Mouse (Mus musculus): ENCODE measurements around the gene Pax8.

Gene Pax8

GRCm38 (mm10) chr2:24460808-24461127 is 14.6 kb downstream of the Pax8 start:
- peak; percentile 24 for DNase-seq (ENCODE audit: low spot score)

- no peak for DNase-seq (ENCODE audit: low spot score)
Observed at GRCm38 (mm10) chr2:24460112-24460807, 15.1 kb downstream of the Pax8 start.

- no peak for DNase-seq (ENCODE audit: low spot score)
Observed at GRCm38 (mm10) chr2:24456841-24457240, 18.6 kb downstream of the Pax8 start.

GRCm38 (mm10) chr2:24455057-24455855 is 20.1 kb downstream of the Pax8 start:
- DNase-seq (ENCODE audit: low spot score): peak; percentile 69

GRCm38 (mm10) chr2:24454429-24455011 is 20.9 kb downstream of the Pax8 start:
- DNase-seq (ENCODE audit: low spot score): no peak

- peak; percentile 77 for DNase-seq (ENCODE audit: low spot score)
Observed at GRCm38 (mm10) chr2:24453206-24453605, 22.2 kb downstream of the Pax8 start.

- DNase-seq (ENCODE audit: low spot score): no peak
Observed at GRCm38 (mm10) chr2:24449111-24449510, 26.3 kb downstream of the Pax8 start.

GRCm38 (mm10) chr2:24443256-24443790 is 32.1 kb downstream of the Pax8 start:
- no peak for DNase-seq (ENCODE audit: low spot score)

- no peak for DNase-seq (ENCODE audit: low spot score)
Observed at GRCm38 (mm10) chr2:24442303-24442925, 33.0 kb downstream of the Pax8 start.

- DNase-seq (ENCODE audit: low spot score): no peak
Observed at GRCm38 (mm10) chr2:24441899-24442298, 33.5 kb downstream of the Pax8 start.

GRCm38 (mm10) chr2:24440056-24440455 is 35.3 kb downstream of the Pax8 start:
- DNase-seq (ENCODE audit: low spot score): no peak

- DNase-seq (ENCODE audit: low spot score): no peak
Observed at GRCm38 (mm10) chr2:24435699-24436098, 39.7 kb downstream of the Pax8 start.

GRCm38 (mm10) chr2:24434670-24435069 is 40.7 kb downstream of the Pax8 start:
- no peak for DNase-seq (ENCODE audit: low spot score)

- DNase-seq (ENCODE audit: low spot score): no peak
Observed at GRCm38 (mm10) chr2:24429806-24430205, 45.6 kb downstream of the Pax8 start.

- no peak for DNase-seq (ENCODE audit: low spot score)
Observed at GRCm38 (mm10) chr2:24427866-24428675, 47.3 kb downstream of the Pax8 start.

- DNase-seq (ENCODE audit: low spot score): no peak
Observed at GRCm38 (mm10) chr2:24425630-24426029, 49.8 kb downstream of the Pax8 start.

GRCm38 (mm10) chr2:24422815-24423214 is 52.6 kb downstream of the Pax8 start:
- no peak for DNase-seq (ENCODE audit: low spot score)

- DNase-seq (ENCODE audit: low spot score): no peak
Observed at GRCm38 (mm10) chr2:24421211-24421863, 54.1 kb downstream of the Pax8 start.

GRCm38 (mm10) chr2:24417564-24417963 is 57.8 kb downstream of the Pax8 start:
- no peak for DNase-seq (ENCODE audit: low spot score)

GRCm38 (mm10) chr2:24417106-24417505 is 58.3 kb downstream of the Pax8 start:
- DNase-seq (ENCODE audit: low spot score): no peak

GRCm38 (mm10) chr2:24416668-24417067 is 58.7 kb downstream of the Pax8 start:
- DNase-seq (ENCODE audit: low spot score): no peak

Measured in adipocyte (in vitro differentiated cells).